ENCODE assay signal across 27 mouse cellular contexts in genomic region chr9:7748881-7749280, GRCm38 (mm10). TPM values are rescaled to one million over a fixed set of nuclear protein-coding genes. Genes with fewer than 3 reads are reported as not detected.
"Had no signal": no experiment of that assay in that cellular context is flagged by ENCODE, and none has a peak within 500 bp of the region (broad histone marks: within the 10 kb centered on the region; RNA-seq: fewer than 3 reads in every experiment).

No protein-coding gene starts in this region.

- H3K4me1 ChIP-seq: midbrain, embryonic 10.5 days; midbrain, embryonic 12.5 days; neural tube, embryonic 13.5 days; neural tube, embryonic 15.5 days; stomach, embryonic 15.5 days had no signal

- H3K27me3 ChIP-seq: midbrain, embryonic 12.5 days; neural tube, embryonic 13.5 days; neural tube, embryonic 15.5 days; stomach, embryonic 15.5 days had no signal

- H3K9me3 ChIP-seq: midbrain, embryonic 10.5 days; midbrain, embryonic 12.5 days; neural tube, embryonic 13.5 days; neural tube, embryonic 15.5 days; stomach, embryonic 15.5 days had no signal

- DNase-seq: lung, adult 18-20 months; lung, embryonic 14.5 days; lung, postnatal 10 days; lung, postnatal 4 days; midbrain, embryonic 14.5 days; retina, postnatal 1 day; right cerebral cortex, adult 18-20 months; right cerebral cortex, postnatal 25 days; right cerebral cortex, postnatal 4 days; spleen, adult 18-20 months; thymus, adult 2 months; thymus, postnatal 25 days; thymus, postnatal 4 days had no signal

- ATAC-seq: midbrain, embryonic 16.5 days had no signal

- H3K27ac ChIP-seq: midbrain, embryonic 10.5 days; midbrain, embryonic 12.5 days; neural tube, embryonic 13.5 days; neural tube, embryonic 15.5 days; stomach, embryonic 15.5 days; stomach, postnatal 0 days had no signal

- H3K36me3 ChIP-seq: midbrain, embryonic 10.5 days; midbrain, embryonic 12.5 days; neural tube, embryonic 13.5 days; neural tube, embryonic 15.5 days; stomach, embryonic 15.5 days had no signal

- H3K4me3 ChIP-seq: midbrain, embryonic 10.5 days; midbrain, embryonic 12.5 days; myocyte; neural tube, embryonic 13.5 days; neural tube, embryonic 15.5 days; stomach, embryonic 15.5 days had no signal

RNA-seq across cellular contexts. Expression of gene Mmp7, which starts 57.0 kb away (rescaled TPM):
- total RNA-seq: megakaryocyte, adult 5-6 weeks; megakaryocyte-erythroid progenitor cell, adult 5-6 weeks had no signal
- polyA plus RNA-seq: lung, embryonic 16.5 days; midbrain, embryonic 10.5 days; midbrain, embryonic 12.5 days; midbrain, embryonic 14.5 days; midbrain, embryonic 16.5 days; myocyte; neural tube, embryonic 11.5 days; neural tube, embryonic 13.5 days; neural tube, embryonic 15.5 days; testis, adult 2 months; urinary bladder, adult 2 months had no signal
